Mouse (Mus musculus) liver, adult 2 months (tissue): ENCODE results near the gene Prex1. TPM values are rescaled to one million over a fixed set of nuclear protein-coding genes. Genes with fewer than 3 reads are reported as not detected.

ENCODE experiments used
- DNase-seq: peaks from one replicate; pipeline ENCODE4 v3.0.0-alpha.2; 2011; ENCODE audit warnings: low read depth, low spot score; ENCODE audit errors: extremely low read depth
- H3K27ac ChIP-seq: fragments of 200-500 bp; replicated peaks from 2 replicates; pipeline ENCODE4 v1.5.1; 2012; ENCODE audit warnings: low read depth, mild to moderate bottlenecking, control low read depth, inconsistent platforms, low read length; ENCODE audit not compliant: insufficient read depth
- H3K27me3 ChIP-seq: fragments of 200-500 bp; 2 replicates; pipeline ENCODE4 v1.6.1; 2012; ENCODE audit warnings: mild to moderate bottlenecking, moderate library complexity, low read length, inconsistent platforms; ENCODE audit not compliant: control insufficient read depth, insufficient read depth
- H3K36me3 ChIP-seq: fragments of 200-500 bp; 2 replicates; pipeline ENCODE4 v1.6.1; 2012; ENCODE audit warnings: low read length, inconsistent platforms; ENCODE audit not compliant: control insufficient read depth, insufficient read depth
- H3K4me1 ChIP-seq: fragments of 200-500 bp; 2 replicates; pipeline ENCODE4 v1.6.1; 2011; ENCODE audit warnings: low read length; ENCODE audit not compliant: control insufficient read depth, insufficient read depth
- H3K4me3 ChIP-seq: fragments of 200-500 bp; 2 replicates; pipeline ENCODE4 v1.5.1; 2011; ENCODE audit warnings: low read depth, mild to moderate bottlenecking, control low read depth, low read length, moderate library complexity; ENCODE audit not compliant: insufficient read depth
- H3K79me2 ChIP-seq: fragments of 200-500 bp; 2 replicates; pipeline ENCODE4 v1.6.1; 2012; ENCODE audit warnings: inconsistent platforms, mild to moderate bottlenecking, low read length, moderate library complexity; ENCODE audit not compliant: control insufficient read depth, insufficient read depth
- H3K9ac ChIP-seq: fragments of 200-500 bp; 2 replicates; pipeline ENCODE4 v1.6.1; 2012; ENCODE audit warnings: low read depth, mild to moderate bottlenecking, control low read depth, inconsistent platforms, low read length
- CTCF ChIP-seq: fragments of 200-500 bp; IDR thresholded peaks from 2 replicates; pipeline ENCODE4 v1.5.1; 2011; ENCODE audit warnings: low read depth, low read length, control low read depth
- POLR2A ChIP-seq: fragments of 200-500 bp; IDR thresholded peaks from 2 replicates; pipeline ENCODE4 v1.6.1; 2011; ENCODE audit warnings: low read length, control low read depth; ENCODE audit not compliant: insufficient read depth; ENCODE audit errors: extremely low read depth
- WGBS: fragments of 180-500 bp; shearing (Covaris S2); methylation state at CpG from one replicate; pipeline ENCODE4 v1.1.7; 2018; 5-methylcytosine and 5-hydroxymethylcytosine counted together
- polyA plus RNA-seq: library from polyadenylated mRNA; depleted of rRNA; stranded (reverse); fragments of >200 nt; gene quantifications from 2 replicates; pipeline ENCODE4 v1.2.3, GENCODE M21; 2012
- total RNA-seq: library from RNA; depleted of rRNA; stranded (reverse); fragments of >200 nt; gene quantifications from 2 replicates; pipeline ENCODE4 v1.2.3, GENCODE M21; 2014

Gene Prex1
- total and polyA plus RNA-seq, 2 experiments = 2.0 to 5.6 TPM

DNA sequence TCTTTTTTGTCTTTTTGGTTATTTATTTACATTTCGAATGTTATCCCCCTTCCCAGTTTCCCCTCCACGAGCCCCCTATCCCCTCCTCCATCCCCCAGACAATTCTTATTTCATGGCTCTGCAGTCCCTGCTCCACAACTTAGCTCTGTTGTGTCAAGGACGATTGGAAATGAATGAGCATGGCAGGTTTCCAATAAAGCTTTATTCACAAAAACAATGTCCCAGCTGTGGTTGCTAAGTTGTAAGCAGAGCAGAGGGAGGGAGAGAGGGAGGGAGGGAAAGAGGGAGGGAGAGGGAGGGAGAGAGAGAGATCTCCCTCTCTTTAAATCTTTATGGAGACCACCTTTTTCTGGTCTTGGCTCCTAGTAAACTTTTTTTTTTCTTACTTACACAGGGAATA lies 15.4 kb upstream of the Prex1 start:
- H3K36me3 ChIP-seq = no peaks in the 10 kb centered on the region
- H3K27me3 ChIP-seq = no peaks in the 10 kb centered on the region
- DNase-seq = no peak
- peaks cover 2% of the 10 kb centered on the region; the same call in 1 of the 2 replicates for H3K4me1 ChIP-seq
- no peak overlapping the region for H3K27ac ChIP-seq
- 74% methylated on average over 3 of the region's 3 CpGs for WGBS
- TF ChIP-seq CTCF (no peak), POLR2A (no peak)
- no peak overlapping the region for H3K9ac ChIP-seq
- no peak overlapping the region for H3K4me3 ChIP-seq
- no peaks in the 10 kb centered on the region for H3K79me2 ChIP-seq

DNA sequence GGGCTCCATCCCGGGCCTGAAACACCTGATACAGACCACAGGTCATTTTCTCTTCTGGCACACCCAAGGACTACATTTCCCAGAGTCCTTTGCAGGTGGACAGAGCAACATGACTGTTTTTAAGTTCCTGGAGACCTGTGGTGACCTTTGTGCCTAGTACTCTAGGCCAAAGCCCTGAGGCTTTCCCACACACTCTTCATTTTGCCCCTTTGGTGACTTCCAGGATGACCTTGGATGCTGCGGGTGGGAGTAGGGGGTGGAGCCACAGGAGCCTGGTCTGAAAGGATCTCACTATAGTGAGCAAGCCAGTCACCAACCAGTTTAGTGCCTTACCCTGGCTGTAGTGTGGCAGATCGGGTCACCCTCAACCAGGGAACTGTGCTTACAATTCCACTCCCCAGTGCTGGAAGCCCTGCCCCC lies 14.6 kb upstream of the Prex1 start:
- Histone ChIP-seq H3K4me1 (peaks cover 2% of the 10 kb centered on the region; the same call in 1 of the 2 replicates), H3K79me2 (no peaks in the 10 kb centered on the region), H3K4me3 (no peak overlapping the region), H3K27ac (no peak overlapping the region; the same call in 1 of the 2 replicates), H3K27me3 (no peaks in the 10 kb centered on the region), H3K36me3 (no peaks in the 10 kb centered on the region), H3K9ac (no peak overlapping the region)
- 50% methylated on average over 3 of the region's 3 CpGs for WGBS
- TF ChIP-seq POLR2A (no peak), CTCF (no peak)
- DNase-seq = peak; percentile 80

DNA sequence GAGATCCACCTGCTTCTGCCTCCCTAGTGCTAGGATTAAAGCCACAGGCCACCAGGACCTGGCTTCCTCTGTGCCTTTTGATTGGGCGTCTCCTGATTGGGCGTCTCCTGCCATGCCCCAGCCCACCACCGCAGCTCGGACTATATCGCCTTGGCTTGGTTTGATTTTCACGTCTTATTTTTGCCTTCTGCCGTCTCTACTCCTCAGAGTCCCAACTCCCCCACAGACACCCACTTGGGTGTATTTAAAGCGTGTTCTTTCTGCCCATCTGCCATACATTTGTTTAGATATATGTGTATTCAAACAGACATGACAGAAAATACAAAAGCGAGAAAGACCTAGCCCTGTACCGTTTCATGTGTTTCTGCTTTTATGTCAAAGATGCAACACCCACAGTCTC lies 14.2 kb upstream of the Prex1 start:
- H3K4me1 ChIP-seq = peaks cover 2% of the 10 kb centered on the region; the same call in 1 of the 2 replicates

DNA sequence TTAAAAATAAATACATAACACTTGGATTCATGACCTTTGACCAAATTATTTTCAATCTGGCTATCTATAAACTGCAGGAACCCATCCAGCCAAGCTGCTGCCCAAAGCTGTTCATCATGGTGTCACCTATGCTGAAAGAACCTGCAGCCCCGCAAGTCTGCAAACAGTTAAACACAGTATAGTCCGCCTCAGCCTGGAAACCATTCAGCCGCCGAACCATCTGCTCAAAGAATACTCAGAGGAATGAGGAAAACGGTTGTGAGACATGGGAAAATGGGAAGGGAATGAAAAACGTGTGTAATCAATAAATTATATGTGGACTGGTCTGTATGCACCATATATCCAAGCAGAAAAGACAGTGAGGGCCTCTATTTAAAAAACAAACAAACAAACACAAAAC lies 13.3 kb upstream of the Prex1 start:
- H3K27me3 ChIP-seq = no peaks in the 10 kb centered on the region
- no peak overlapping the region for H3K4me3 ChIP-seq
- no peak for DNase-seq
- no peak overlapping the region for H3K27ac ChIP-seq
- no peak for TF ChIP-seq POLR2A
- TF ChIP-seq CTCF = no peak
- H3K9ac ChIP-seq = no peak overlapping the region
- no peaks in the 10 kb centered on the region for H3K79me2 ChIP-seq
- WGBS = 74% methylated on average over 6 of the region's 6 CpGs
- H3K4me1 ChIP-seq = peaks cover 2% of the 10 kb centered on the region; the same call in 1 of the 2 replicates
- H3K36me3 ChIP-seq = no peaks in the 10 kb centered on the region

More for the DNA sequence above, 14.2 kb upstream of the Prex1 start:
- WGBS = 90% methylated on average over 10 of the region's 10 CpGs
- Histone ChIP-seq H3K9ac (no peak overlapping the region), H3K27me3 (no peaks in the 10 kb centered on the region), H3K27ac (no peak overlapping the region), H3K4me3 (no peak overlapping the region), H3K36me3 (no peaks in the 10 kb centered on the region), H3K79me2 (no peaks in the 10 kb centered on the region)
- TF ChIP-seq CTCF (no peak), POLR2A (no peak)
- no peak for DNase-seq

DNA sequence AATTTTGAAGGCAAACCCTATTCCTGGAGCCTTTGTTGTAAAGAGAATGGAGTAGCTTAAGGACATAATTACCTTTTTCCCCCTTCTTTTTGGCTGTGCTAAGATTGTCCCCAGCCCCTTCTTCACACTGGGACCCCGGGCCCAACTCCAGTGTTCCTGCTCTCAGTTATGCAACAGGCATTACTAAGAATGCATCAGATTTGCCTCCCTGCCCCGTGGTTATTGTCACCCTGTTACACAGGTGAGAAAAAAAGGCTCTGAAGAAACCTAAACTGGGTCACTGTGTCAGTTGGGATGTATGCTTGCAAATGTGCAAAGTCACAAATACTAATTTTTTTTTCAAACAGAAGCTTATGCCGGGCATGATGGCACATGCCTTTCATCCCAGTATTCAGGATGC lies 6.8 kb upstream of the Prex1 start:
- no peaks in the 10 kb centered on the region for H3K27me3 ChIP-seq
- no peak overlapping the region for H3K4me3 ChIP-seq
- no peak overlapping the region for H3K27ac ChIP-seq
- no peak for DNase-seq
- H3K79me2 ChIP-seq = no peaks in the 10 kb centered on the region
- no peak for TF ChIP-seq CTCF
- TF ChIP-seq POLR2A = no peak
- H3K9ac ChIP-seq = no peak overlapping the region
- no peaks in the 10 kb centered on the region for H3K36me3 ChIP-seq
- WGBS = 70% methylated on average over 3 of the region's 3 CpGs
- H3K4me1 ChIP-seq = no peaks in the 10 kb centered on the region; the same call in 1 of the 2 replicates

DNA sequence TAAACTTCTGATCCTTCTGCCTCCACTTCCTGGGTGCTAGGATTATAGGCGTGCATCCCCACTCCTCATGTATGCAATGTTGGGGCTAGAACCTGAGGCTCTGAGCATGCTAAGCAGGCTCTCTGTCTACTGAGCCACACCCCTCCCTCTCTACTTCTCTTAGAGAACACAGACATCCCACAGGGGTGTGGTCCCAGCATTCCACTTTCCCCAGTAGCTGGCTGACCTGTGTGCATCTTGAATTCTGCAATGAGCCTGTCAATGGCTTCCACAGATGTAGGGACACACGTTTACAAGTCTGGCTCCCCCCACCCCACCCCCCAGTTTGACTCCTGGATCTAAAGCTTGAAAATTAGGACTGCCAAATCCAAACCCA lies 6.3 kb upstream of the Prex1 start:
- Histone ChIP-seq H3K27me3 (no peaks in the 10 kb centered on the region), H3K36me3 (no peaks in the 10 kb centered on the region), H3K27ac (no peak overlapping the region), H3K9ac (no peak overlapping the region), H3K79me2 (no peaks in the 10 kb centered on the region), H3K4me3 (no peak overlapping the region), H3K4me1 (no peaks in the 10 kb centered on the region; the same call in 1 of the 2 replicates)
- DNase-seq = no peak
- TF ChIP-seq CTCF (no peak), POLR2A (no peak)
- 78% methylated on average over 2 of the region's 2 CpGs for WGBS
